7 mouse cellular contexts compared by ENCODE assay signal in the genomic region with DNA sequence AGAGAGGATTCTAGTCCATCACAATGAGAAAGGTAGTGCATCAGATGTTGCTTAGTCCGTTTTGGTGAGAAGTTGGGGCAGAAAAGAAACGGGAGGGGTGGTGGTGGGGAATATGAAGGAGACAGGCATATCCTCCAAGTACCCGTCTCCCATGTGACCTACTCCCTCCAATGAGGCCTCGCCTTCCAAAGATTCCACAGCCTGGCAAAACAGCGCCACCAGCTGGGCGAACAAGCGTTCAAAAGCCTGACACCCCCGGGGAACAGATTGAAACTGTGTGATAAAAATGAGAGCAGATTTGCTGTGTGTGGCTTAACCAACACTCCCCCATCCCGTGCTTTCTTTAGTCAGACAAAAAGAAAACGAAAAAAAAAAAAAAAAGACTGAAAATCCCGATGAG. TPM values are rescaled to one million over a fixed set of nuclear protein-coding genes. Genes with fewer than 3 reads are reported as not detected.
DNase-seq lines count a peak whose midpoint lies in the region; TF ChIP-seq lines count a peak whose summit lies in the region.

No protein-coding gene starts in this region.

- no peaks in the 10 kb centered on the region for H3K36me3 ChIP-seq in small intestine, adult 2 months (ENCODE audit: control insufficient read depth, insufficient read depth, low read length)

- peak; percentile 64; the same call in 1 of the 2 replicates for TF ChIP-seq CTCF in small intestine, adult 2 months (IDR thresholded peaks at IDR 0.05; ENCODE audit: extremely low read depth, insufficient read length, insufficient replicate concordance, low read depth, low read length)

- H3K4me1 ChIP-seq in small intestine, adult 2 months (ENCODE audit: control insufficient read depth, insufficient read depth, insufficient read length, low read length), result no peaks in the 10 kb centered on the region

- no peak overlapping the region for H3K4me3 ChIP-seq in small intestine, adult 2 months (ENCODE audit: low read depth, low read length)

- no peak overlapping the region for H3K27ac ChIP-seq in small intestine, adult 2 months (ENCODE audit: insufficient read depth, low read depth, low read length)

- TF ChIP-seq POLR2A in small intestine, adult 2 months (IDR thresholded peaks at IDR 0.05; ENCODE audit: low read depth, low read length), result no peak

- peak; percentile 21 for DNase-seq in ovary, postnatal 36 days (ENCODE audit: low spot score)
- DNase-seq in ovary, postnatal 14 days (ENCODE audit: low spot score), result no peak
- peak; percentile 50 to 85 for DNase-seq in adrenal gland, adult (ENCODE audit: inconsistent age in 2 of 2, low spot score in 1 of 2)
- peak; percentile 13 to 63 for DNase-seq in frontal cortex, postnatal 36 days (ENCODE audit: low spot score in 2 of 2)
- DNase-seq in left cerebral cortex, postnatal 14 days (ENCODE audit: low spot score in 2 of 2), result peak; percentile 56 to 86
- DNase-seq in embryo, embryonic 10 days (ENCODE audit: low spot score), result no peak

- intact Hi-C loops in left cerebral cortex, postnatal 14 days (cut with DNase I), result no loop called here

- WGBS in small intestine, adult 2 months, result 73% methylated on average over 11 of the region's 11 CpGs

- H3K27me3 ChIP-seq in small intestine, adult 2 months (ENCODE audit: control insufficient read depth, insufficient read depth, low read length), result no peaks in the 10 kb centered on the region

RNA-seq across cellular contexts. Expression of gene Lpar3, which starts 56.7 kb away (rescaled TPM):
- 1 to 10 TPM in 1 of 2 experiments, under 1 TPM in 1; 0.42 to 1.2 TPM for total RNA-seq in left cerebral cortex, postnatal 14 days (2021)
- 2.6 and 12.8 TPM in 2 replicates for polyA plus RNA-seq in small intestine, adult 2 months (2012; rRNA removed)

Comparison
In these comparisons a context has a peak if more than half of its experiments do, and no peak if none do; other contexts are left out.
1. DNase-seq: peak in ovary, postnatal 36 days (single experiment), adrenal gland, adult (2 of 2), frontal cortex, postnatal 36 days (2 of 2) and left cerebral cortex, postnatal 14 days (2 of 2); none in ovary, postnatal 14 days (single experiment) and embryo, embryonic 10 days (single experiment).